Mouse (Mus musculus): ENCODE data around the gene Olfr1087. TPM values are rescaled to one million over a fixed set of nuclear protein-coding genes. Genes with fewer than 3 reads are reported as not detected.
"Not testable (repeated sequence)": the region's sequence is repeated elsewhere in the genome, so short reads cannot be mapped to it uniquely, and the experiment has no call there.

The Olfr1087 gene
- polyA plus RNA-seq (2012; rRNA removed) (not detected in 2 replicates), polyA plus RNA-seq (2014; fragmentation: Nextera tagmentation; extraction: Ambion mirVana) (not detected in 2 replicates)

DNA sequence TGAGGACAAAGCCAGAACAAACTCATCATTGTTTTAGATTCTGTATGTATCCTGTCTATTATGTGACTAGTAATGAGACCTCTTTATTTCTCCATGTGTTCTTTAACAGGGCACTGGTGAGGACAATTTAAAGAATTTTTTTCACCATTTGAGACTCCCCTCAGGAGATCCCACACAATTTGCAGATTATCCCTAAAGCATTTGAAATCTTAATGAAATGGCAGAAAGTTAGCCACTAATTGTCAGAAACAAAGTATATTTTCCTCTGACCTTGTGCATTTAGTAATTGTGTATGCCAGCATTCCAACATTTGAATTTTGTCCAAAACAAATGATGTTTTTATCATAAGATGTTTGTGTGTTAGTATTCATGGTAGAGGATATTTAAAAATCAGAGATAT lies at the start of gene Olfr1087:
Gene Olfr1087 (minus strand): TSS at position 101 of the 400 bp plus-strand sequence.
- ATAC-seq (ENCODE audit: insufficient read depth) = no peak
- H3K4me1 ChIP-seq (replicated peaks; ENCODE audit: control insufficient read depth in 2 of 2, insufficient read depth in 2 of 2, low read length in 1 of 2) = no peaks in the 10 kb centered on the region
- DNase-seq (ENCODE audit: low read depth in 3 of 3, low spot score in 3 of 3) = no peak
- H3K4me3 ChIP-seq (ENCODE audit: insufficient read depth in 1 of 2, low read depth in 2 of 2, low read length in 2 of 2) = no peak within 1 kb of the TSS
- H3K27ac ChIP-seq = no peak within 1 kb of the TSS
- no peak for TF ChIP-seq EP300 (IDR thresholded peaks at IDR 0.05; ENCODE audit: low read depth)
- no peaks in the 10 kb centered on the region for H3K9me3 ChIP-seq (ENCODE audit: control insufficient read depth, low read length)
- no peaks in the 10 kb centered on the region for H3K27me3 ChIP-seq (ENCODE audit: control insufficient read depth, insufficient read depth, low read length)
- no peaks in the 10 kb centered on the region for H3K36me3 ChIP-seq (replicated peaks; ENCODE audit: control insufficient read depth, insufficient read depth, low read depth)
- H3K4me2 ChIP-seq (ENCODE audit: low read depth) = no peak within 1 kb of the TSS
- no peak within 1 kb of the TSS for H3K9ac ChIP-seq (replicated peaks)

GRCm38 (mm10) chr2:86733601-86734000 lies 35.4 kb upstream of the Olfr1087 start, which contains the start of gene Olfr1089:
TSS of gene Olfr1089 (minus strand) at chr2:86733701.
- Histone ChIP-seq H3K9ac (replicated peaks) (no peak within 1 kb of the TSS), H3K27me3 (ENCODE audit: control insufficient read depth, insufficient read depth, low read length) (no peaks in the 10 kb centered on the region), H3K4me1 (replicated peaks; ENCODE audit: control insufficient read depth in 2 of 2, insufficient read depth in 2 of 2, low read length in 1 of 2) (no peaks in the 10 kb centered on the region), H3K9me3 (ENCODE audit: control insufficient read depth, low read length) (no peaks in the 10 kb centered on the region), H3K36me3 (replicated peaks; ENCODE audit: control insufficient read depth, insufficient read depth, low read depth) (no peaks in the 10 kb centered on the region), H3K27ac (no peak within 1 kb of the TSS), H3K4me3 (ENCODE audit: insufficient read depth in 1 of 2, low read depth in 2 of 2, low read length in 2 of 2) (no peak within 1 kb of the TSS), H3K4me2 (ENCODE audit: low read depth) (no peak within 1 kb of the TSS)
- no peak for ATAC-seq (ENCODE audit: insufficient read depth)
- no peak for DNase-seq (ENCODE audit: low read depth in 3 of 3, low spot score in 3 of 3)
- TF ChIP-seq CTCF (IDR thresholded peaks at IDR 0.05; ENCODE audit: low read depth) = no peak
- TF ChIP-seq EP300 (IDR thresholded peaks at IDR 0.05; ENCODE audit: low read depth) = no peak

DNA sequence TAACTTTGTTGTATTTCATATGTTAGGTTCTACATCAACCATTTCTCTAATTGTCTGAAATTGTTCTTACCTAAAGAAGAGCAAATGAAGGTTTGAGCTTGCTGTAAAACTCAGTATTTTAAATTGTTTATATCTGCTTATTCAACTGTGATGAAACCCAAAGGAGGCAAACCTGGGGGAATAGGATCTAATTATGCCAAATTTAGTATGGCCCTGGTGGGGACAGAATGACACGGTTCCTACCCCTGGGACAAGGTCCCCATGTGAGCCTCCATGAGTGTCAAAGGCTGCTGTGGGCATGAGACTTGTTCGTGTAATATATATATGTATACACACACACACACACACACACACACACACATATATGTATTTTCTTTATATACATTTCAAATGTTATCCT lies 18.2 kb downstream of the Olfr1087 start, which contains the start of gene Olfr1086:
Gene Olfr1086 (minus strand): TSS at position 101 of the 400 bp plus-strand sequence.
- Histone ChIP-seq H3K27ac (no peak within 1 kb of the TSS), H3K4me3 (ENCODE audit: insufficient read depth in 1 of 2, low read depth in 2 of 2, low read length in 2 of 2) (no peak within 1 kb of the TSS), H3K27me3 (ENCODE audit: control insufficient read depth, insufficient read depth, low read length) (no peaks in the 10 kb centered on the region), H3K4me1 (replicated peaks; ENCODE audit: control insufficient read depth in 2 of 2, insufficient read depth in 2 of 2, low read length in 1 of 2) (no peaks in the 10 kb centered on the region), H3K9ac (replicated peaks) (no peak within 1 kb of the TSS), H3K9me3 (ENCODE audit: control insufficient read depth, low read length) (no peaks in the 10 kb centered on the region), H3K36me3 (replicated peaks; ENCODE audit: control insufficient read depth, insufficient read depth, low read depth) (no peaks in the 10 kb centered on the region), H3K4me2 (ENCODE audit: low read depth) (no peak within 1 kb of the TSS)
- no peak for DNase-seq (ENCODE audit: low read depth in 3 of 3, low spot score in 3 of 3)
- WGBS (ENCODE audit: insufficient replicate concordance) = 48% methylated on average over 2 of the region's 2 CpGs
- ATAC-seq (ENCODE audit: insufficient read depth) = no peak
- TF ChIP-seq EP300 (IDR thresholded peaks at IDR 0.05; ENCODE audit: low read depth) (no peak), CTCF (IDR thresholded peaks at IDR 0.05; ENCODE audit: low read depth) (no peak)

DNA sequence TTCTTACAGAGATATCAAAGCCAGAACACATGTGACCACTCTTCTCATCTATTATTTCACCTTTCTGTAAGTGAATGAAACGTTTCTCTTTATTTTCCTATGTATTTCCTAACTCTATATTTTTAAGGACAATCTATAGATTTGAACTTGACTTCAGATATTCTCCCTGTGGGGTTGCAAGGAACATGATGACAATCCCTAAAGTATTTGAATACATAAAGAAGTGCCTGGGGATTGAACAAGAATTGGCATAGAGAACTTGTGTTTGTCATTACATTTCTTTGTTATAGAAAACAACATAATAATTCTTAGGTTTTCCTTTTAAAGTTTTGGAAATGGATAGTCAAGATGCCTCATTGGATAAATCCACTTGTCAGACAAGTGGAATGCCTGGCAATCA lies 36.3 kb downstream of the Olfr1087 start, which contains the start of gene Olfr1085:
Gene Olfr1085 (minus strand): TSS at position 101 of the 400 bp plus-strand sequence.
- Histone ChIP-seq H3K27me3 (ENCODE audit: control insufficient read depth, insufficient read depth, low read length) (no peaks in the 10 kb centered on the region), H3K4me1 (replicated peaks; ENCODE audit: control insufficient read depth in 2 of 2, insufficient read depth in 2 of 2, low read length in 1 of 2) (no peaks in the 10 kb centered on the region), H3K4me2 (ENCODE audit: low read depth) (no peak within 1 kb of the TSS), H3K9me3 (ENCODE audit: control insufficient read depth, low read length) (no peaks in the 10 kb centered on the region), H3K36me3 (replicated peaks; ENCODE audit: control insufficient read depth, insufficient read depth, low read depth) (no peaks in the 10 kb centered on the region), H3K4me3 (ENCODE audit: insufficient read depth in 1 of 2, low read depth in 2 of 2, low read length in 2 of 2) (no peak within 1 kb of the TSS), H3K27ac (no peak within 1 kb of the TSS), H3K9ac (replicated peaks) (no peak within 1 kb of the TSS)
- DNase-seq (ENCODE audit: low read depth in 3 of 3, low spot score in 3 of 3) (no peak), ATAC-seq (ENCODE audit: insufficient read depth) (no peak)
- 5% methylated on average over 1 of the region's 1 CpGs for WGBS (ENCODE audit: insufficient replicate concordance)
- TF ChIP-seq CTCF (IDR thresholded peaks at IDR 0.05; ENCODE audit: low read depth) = no peak
- TF ChIP-seq EP300 (IDR thresholded peaks at IDR 0.05; ENCODE audit: low read depth) = no peak

GRCm38 (mm10) chr2:86639625-86640024 lies 58.6 kb downstream of the Olfr1087 start, which contains the start of gene Olfr1084:
TSS of gene Olfr1084 (minus strand) at chr2:86639725.
- not testable (repeated sequence) for DNase-seq (ENCODE audit: low read depth in 3 of 3, low spot score in 3 of 3); H3K36me3 ChIP-seq (replicated peaks; ENCODE audit: control insufficient read depth, insufficient read depth, low read depth); H3K9me3 ChIP-seq (ENCODE audit: control insufficient read depth, low read length); H3K4me2 ChIP-seq (ENCODE audit: low read depth); H3K27me3 ChIP-seq (ENCODE audit: control insufficient read depth, insufficient read depth, low read length); H3K4me3 ChIP-seq (ENCODE audit: insufficient read depth in 1 of 2, low read depth in 2 of 2, low read length in 2 of 2); H3K4me1 ChIP-seq (replicated peaks; ENCODE audit: control insufficient read depth in 2 of 2, insufficient read depth in 2 of 2, low read length in 1 of 2); ATAC-seq (ENCODE audit: insufficient read depth); H3K27ac ChIP-seq; H3K9ac ChIP-seq (replicated peaks)
- WGBS (ENCODE audit: insufficient replicate concordance) = 55% methylated on average over 1 of the region's 1 CpGs

Other genes with a start within 250 kb of the Olfr1087 start
- not detected in 2 replicates for gene Olfr1065, start 247.8 kb downstream of the Olfr1087 start, polyA plus RNA-seq (2012; rRNA removed)
- gene Olfr1065, start 247.8 kb downstream of the Olfr1087 start, polyA plus RNA-seq (2014; fragmentation: Nextera tagmentation; extraction: Ambion mirVana) = not detected in 2 replicates
- not detected in 2 replicates for gene Olfr1066, start 242.1 kb downstream of the Olfr1087 start, polyA plus RNA-seq (2012; rRNA removed)
- not detected in 2 replicates for gene Olfr1066, start 242.1 kb downstream of the Olfr1087 start, polyA plus RNA-seq (2014; fragmentation: Nextera tagmentation; extraction: Ambion mirVana)
- not detected in 2 replicates for gene Olfr228, start 211.0 kb downstream of the Olfr1087 start, polyA plus RNA-seq (2012; rRNA removed)
- gene Olfr228, start 211.0 kb downstream of the Olfr1087 start, polyA plus RNA-seq (2014; fragmentation: Nextera tagmentation; extraction: Ambion mirVana) = not detected in 2 replicates
- gene Olfr1076, start 189.9 kb downstream of the Olfr1087 start, polyA plus RNA-seq (2012; rRNA removed) = not detected in 2 replicates
- gene Olfr1076, start 189.9 kb downstream of the Olfr1087 start, polyA plus RNA-seq (2014; fragmentation: Nextera tagmentation; extraction: Ambion mirVana) = not detected in 2 replicates
- not detected in 2 replicates for gene Olfr1079, start 155.9 kb downstream of the Olfr1087 start, polyA plus RNA-seq (2012; rRNA removed)
- not detected in 2 replicates for gene Olfr1079, start 155.9 kb downstream of the Olfr1087 start, polyA plus RNA-seq (2014; fragmentation: Nextera tagmentation; extraction: Ambion mirVana)
- not detected in 2 replicates for gene Olfr1080, start 140.2 kb downstream of the Olfr1087 start, polyA plus RNA-seq (2012; rRNA removed)
- gene Olfr1080, start 140.2 kb downstream of the Olfr1087 start, polyA plus RNA-seq (2014; fragmentation: Nextera tagmentation; extraction: Ambion mirVana) = not detected in 2 replicates
- not detected in 2 replicates for gene Olfr1082, start 99.4 kb downstream of the Olfr1087 start, polyA plus RNA-seq (2012; rRNA removed)
- gene Olfr1082, start 99.4 kb downstream of the Olfr1087 start, polyA plus RNA-seq (2014; fragmentation: Nextera tagmentation; extraction: Ambion mirVana) = not detected in 2 replicates
- not detected in 2 replicates for gene Olfr1084, start 58.7 kb downstream of the Olfr1087 start, polyA plus RNA-seq (2012; rRNA removed)
- gene Olfr1084, start 58.7 kb downstream of the Olfr1087 start, polyA plus RNA-seq (2014; fragmentation: Nextera tagmentation; extraction: Ambion mirVana) = not detected in 2 replicates
- gene Olfr1085, start 36.4 kb downstream of the Olfr1087 start, polyA plus RNA-seq (2012; rRNA removed) = not detected in 2 replicates
- gene Olfr1085, start 36.4 kb downstream of the Olfr1087 start, polyA plus RNA-seq (2014; fragmentation: Nextera tagmentation; extraction: Ambion mirVana) = not detected in 2 replicates
- not detected in 2 replicates for gene Olfr1086, start 18.3 kb downstream of the Olfr1087 start, polyA plus RNA-seq (2012; rRNA removed)
- not detected in 2 replicates for gene Olfr1086, start 18.3 kb downstream of the Olfr1087 start, polyA plus RNA-seq (2014; fragmentation: Nextera tagmentation; extraction: Ambion mirVana)
- gene Olfr1089, start 35.3 kb upstream of the Olfr1087 start, polyA plus RNA-seq (2012; rRNA removed) = not detected in 2 replicates
- gene Olfr1089, start 35.3 kb upstream of the Olfr1087 start, polyA plus RNA-seq (2014; fragmentation: Nextera tagmentation; extraction: Ambion mirVana) = not detected in 2 replicates
- gene Olfr1090, start 60.6 kb upstream of the Olfr1087 start, polyA plus RNA-seq (2012; rRNA removed) = not detected in 2 replicates
- gene Olfr1090, start 60.6 kb upstream of the Olfr1087 start, polyA plus RNA-seq (2014; fragmentation: Nextera tagmentation; extraction: Ambion mirVana) = not detected in 2 replicates
- gene Olfr1093, start 84.1 kb upstream of the Olfr1087 start, polyA plus RNA-seq (2012; rRNA removed) = not detected in 2 replicates
- gene Olfr1093, start 84.1 kb upstream of the Olfr1087 start, polyA plus RNA-seq (2014; fragmentation: Nextera tagmentation; extraction: Ambion mirVana) = not detected in 2 replicates
- gene Olfr141, start 111.6 kb upstream of the Olfr1087 start, polyA plus RNA-seq (2012; rRNA removed) = not detected in 2 replicates
- not detected in 2 replicates for gene Olfr141, start 111.6 kb upstream of the Olfr1087 start, polyA plus RNA-seq (2014; fragmentation: Nextera tagmentation; extraction: Ambion mirVana)
- gene Olfr1094, start 126.3 kb upstream of the Olfr1087 start, polyA plus RNA-seq (2012; rRNA removed) = not detected in 2 replicates
- gene Olfr1094, start 126.3 kb upstream of the Olfr1087 start, polyA plus RNA-seq (2014; fragmentation: Nextera tagmentation; extraction: Ambion mirVana) = not detected in 2 replicates
- not detected in 2 replicates for gene Olfr1095, start 153.3 kb upstream of the Olfr1087 start, polyA plus RNA-seq (2012; rRNA removed)
- gene Olfr1095, start 153.3 kb upstream of the Olfr1087 start, polyA plus RNA-seq (2014; fragmentation: Nextera tagmentation; extraction: Ambion mirVana) = not detected in 2 replicates
- gene Gm13723, start 176.4 kb upstream of the Olfr1087 start, polyA plus RNA-seq (2012; rRNA removed) = not detected in 2 replicates
- not detected in 2 replicates for gene Gm13723, start 176.4 kb upstream of the Olfr1087 start, polyA plus RNA-seq (2014; fragmentation: Nextera tagmentation; extraction: Ambion mirVana)
- gene Olfr1097, start 193.8 kb upstream of the Olfr1087 start, polyA plus RNA-seq (2012; rRNA removed) = not detected in 2 replicates
- not detected in 2 replicates for gene Olfr1097, start 193.8 kb upstream of the Olfr1087 start, polyA plus RNA-seq (2014; fragmentation: Nextera tagmentation; extraction: Ambion mirVana)
- gene Olfr1098, start 226.2 kb upstream of the Olfr1087 start, polyA plus RNA-seq (2012; rRNA removed) = not detected in 2 replicates
- gene Olfr1098, start 226.2 kb upstream of the Olfr1087 start, polyA plus RNA-seq (2014; fragmentation: Nextera tagmentation; extraction: Ambion mirVana) = not detected in 2 replicates